Mouse (Mus musculus): ENCODE measurements around the gene Opcml. TPM values are rescaled to one million over a fixed set of nuclear protein-coding genes. Genes with fewer than 3 reads are reported as not detected.

The Opcml gene
- total RNA-seq, 1 experiment, result 0.49 TPM

DNA sequence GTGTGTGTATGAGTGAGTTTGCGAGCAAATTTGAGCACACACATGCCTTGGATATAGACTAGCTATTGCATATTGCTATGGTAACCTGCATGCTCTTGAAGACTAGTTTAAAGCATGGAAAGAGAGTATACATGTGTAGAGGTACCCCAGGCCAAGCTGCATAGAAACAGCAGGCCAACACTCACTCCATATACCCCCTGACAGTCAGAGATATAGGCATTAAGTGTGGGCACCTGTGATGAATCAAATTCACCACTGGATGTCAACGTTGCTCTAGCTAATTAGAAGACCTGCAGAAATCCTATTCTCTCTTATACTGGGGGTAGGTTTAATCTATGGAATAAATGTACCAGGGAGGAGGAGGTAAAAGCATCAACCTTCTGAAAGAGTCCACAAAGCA is 547.3 kb downstream of the Opcml start:
- DNase-seq (ENCODE audit: low read depth, low spot score), result no peak
- Histone ChIP-seq H3K4me3 (ENCODE audit: insufficient read depth in 1 of 2, low read depth in 1 of 2, low read length in 2 of 2, poor library complexity in 1 of 2, severe bottlenecking in 1 of 2) (no peak overlapping the region), H3K27ac (ENCODE audit: insufficient read depth, low read depth, low read length, poor library complexity, severe bottlenecking) (no peak overlapping the region), H3K9me3 (ENCODE audit: control insufficient read depth, insufficient read depth, low read depth, low read length) (no peaks in the 10 kb centered on the region), H3K36me3 (ENCODE audit: control insufficient read depth, insufficient read depth, low read length, poor library complexity, severe bottlenecking) (no peaks in the 10 kb centered on the region), H3K9ac (ENCODE audit: insufficient read depth, low read depth, low read length, poor library complexity, severe bottlenecking) (no peak overlapping the region), H3K4me1 (ENCODE audit: control insufficient read depth in 2 of 2, insufficient read depth in 2 of 2, low read length in 2 of 2, poor library complexity in 1 of 2) (no peaks in the 10 kb centered on the region)
- in situ Hi-C loops (cut with MboI; ENCODE audit: low sequenced_read_pairs in 2 of 2, unreplicated experiment in 2 of 2), result no loop called here
- no peak for TF ChIP-seq HCFC1 (IDR thresholded peaks at IDR 0.05; ENCODE audit: borderline replicate concordance, insufficient read depth, low read length)
- no peak for TF ChIP-seq ZC3H11A (IDR thresholded peaks at IDR 0.05; ENCODE audit: borderline replicate concordance, low read depth, low read length)
- no peak for TF ChIP-seq MAFK (IDR thresholded peaks at IDR 0.05; ENCODE audit: insufficient read depth, low read depth, low read length)
- no peak for TF ChIP-seq CHD2 (IDR thresholded peaks at IDR 0.05; ENCODE audit: low read depth, low read length)
- TF ChIP-seq ZNF384 (IDR thresholded peaks at IDR 0.05; ENCODE audit: low read depth, low read length), result no peak

DNA sequence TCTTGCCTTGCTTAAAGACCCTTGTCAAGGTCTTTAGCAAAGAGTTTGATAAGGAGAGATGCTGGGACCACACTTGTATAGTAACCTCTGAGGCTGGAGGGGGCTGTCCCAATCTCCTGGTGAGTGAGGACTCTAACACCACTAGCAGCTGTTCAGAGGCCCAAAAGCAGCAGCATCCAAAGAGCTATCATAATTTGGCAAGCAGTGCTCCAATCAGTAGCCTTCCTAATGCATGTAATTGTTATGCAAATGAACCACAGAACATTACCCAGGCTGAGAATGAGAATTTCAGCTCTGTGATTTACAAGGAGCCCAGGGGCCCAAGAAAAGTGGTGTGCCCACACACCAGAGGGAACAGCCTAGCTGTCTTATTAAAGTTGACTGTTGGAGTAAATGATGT is 564.4 kb downstream of the Opcml start:
- Histone ChIP-seq H3K9me3 (ENCODE audit: control insufficient read depth, insufficient read depth, low read depth, low read length) (no peaks in the 10 kb centered on the region), H3K4me1 (ENCODE audit: control insufficient read depth in 2 of 2, insufficient read depth in 2 of 2, low read length in 2 of 2, poor library complexity in 1 of 2) (no peaks in the 10 kb centered on the region), H3K4me3 (ENCODE audit: insufficient read depth in 1 of 2, low read depth in 1 of 2, low read length in 2 of 2, poor library complexity in 1 of 2, severe bottlenecking in 1 of 2) (no peak overlapping the region), H3K9ac (ENCODE audit: insufficient read depth, low read depth, low read length, poor library complexity, severe bottlenecking) (no peak overlapping the region), H3K27ac (ENCODE audit: insufficient read depth, low read depth, low read length, poor library complexity, severe bottlenecking) (no peak overlapping the region), H3K36me3 (ENCODE audit: control insufficient read depth, insufficient read depth, low read length, poor library complexity, severe bottlenecking) (no peaks in the 10 kb centered on the region)
- in situ Hi-C loops (cut with MboI; ENCODE audit: low sequenced_read_pairs in 2 of 2, unreplicated experiment in 2 of 2), result no loop called here
- TF ChIP-seq MAFK (IDR thresholded peaks at IDR 0.05; ENCODE audit: insufficient read depth, low read depth, low read length) (no peak), CHD2 (IDR thresholded peaks at IDR 0.05; ENCODE audit: low read depth, low read length) (no peak), HCFC1 (IDR thresholded peaks at IDR 0.05; ENCODE audit: borderline replicate concordance, insufficient read depth, low read length) (no peak), ZNF384 (IDR thresholded peaks at IDR 0.05; ENCODE audit: low read depth, low read length) (no peak), ZC3H11A (IDR thresholded peaks at IDR 0.05; ENCODE audit: borderline replicate concordance, low read depth, low read length) (no peak)
- DNase-seq (ENCODE audit: low read depth, low spot score), result no peak

- no peak overlapping the region for H3K4me3 ChIP-seq (ENCODE audit: insufficient read depth in 1 of 2, low read depth in 1 of 2, low read length in 2 of 2, poor library complexity in 1 of 2, severe bottlenecking in 1 of 2)
- in situ Hi-C loops (cut with MboI; ENCODE audit: low sequenced_read_pairs in 2 of 2, unreplicated experiment in 2 of 2), result no loop called here
- DNase-seq (ENCODE audit: low read depth, low spot score), result no peak
- no peak overlapping the region for H3K9ac ChIP-seq (ENCODE audit: insufficient read depth, low read depth, low read length, poor library complexity, severe bottlenecking)
- no peak for TF ChIP-seq ZNF384 (IDR thresholded peaks at IDR 0.05; ENCODE audit: low read depth, low read length)
- TF ChIP-seq HCFC1 (IDR thresholded peaks at IDR 0.05; ENCODE audit: borderline replicate concordance, insufficient read depth, low read length), result no peak
- no peak for TF ChIP-seq CHD2 (IDR thresholded peaks at IDR 0.05; ENCODE audit: low read depth, low read length)
- no peak for TF ChIP-seq ZC3H11A (IDR thresholded peaks at IDR 0.05; ENCODE audit: borderline replicate concordance, low read depth, low read length)
- TF ChIP-seq MAFK (IDR thresholded peaks at IDR 0.05; ENCODE audit: insufficient read depth, low read depth, low read length), result no peak
- H3K4me1 ChIP-seq (ENCODE audit: control insufficient read depth in 2 of 2, insufficient read depth in 2 of 2, low read length in 2 of 2, poor library complexity in 1 of 2), result no peaks in the 10 kb centered on the region
- no peaks in the 10 kb centered on the region for H3K9me3 ChIP-seq (ENCODE audit: control insufficient read depth, insufficient read depth, low read depth, low read length)
- no peak overlapping the region for H3K27ac ChIP-seq (ENCODE audit: insufficient read depth, low read depth, low read length, poor library complexity, severe bottlenecking)
- no peaks in the 10 kb centered on the region for H3K36me3 ChIP-seq (ENCODE audit: control insufficient read depth, insufficient read depth, low read length, poor library complexity, severe bottlenecking)
These were observed 567.4 kb downstream of the Opcml start for GRCm38 (mm10) chr9:28357946-28358345.

DNA sequence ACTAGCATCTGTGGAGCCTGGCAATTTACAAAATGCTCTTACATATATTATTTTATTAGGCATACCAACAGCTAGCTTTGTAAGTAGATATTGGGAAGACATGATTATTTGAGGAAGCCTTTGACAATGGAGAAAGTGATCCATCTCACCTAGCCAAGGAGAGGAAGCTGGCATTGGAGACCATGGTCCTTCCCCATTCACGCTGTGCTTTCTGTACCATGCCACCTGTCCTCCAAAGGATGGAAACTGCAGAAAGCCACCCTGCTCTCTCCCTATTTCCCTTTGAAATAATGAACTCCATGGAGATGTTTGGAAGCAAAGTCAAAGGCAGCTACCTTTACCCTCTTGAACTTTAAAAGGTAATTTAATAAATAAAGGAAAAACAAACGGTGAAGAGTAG is 570.1 kb downstream of the Opcml start:
- in situ Hi-C loops (cut with MboI; ENCODE audit: low sequenced_read_pairs in 2 of 2, unreplicated experiment in 2 of 2), result no loop called here

More for the DNA sequence above, 570.1 kb downstream of the Opcml start:
- Histone ChIP-seq H3K9me3 (ENCODE audit: control insufficient read depth, insufficient read depth, low read depth, low read length) (no peaks in the 10 kb centered on the region), H3K4me1 (ENCODE audit: control insufficient read depth in 2 of 2, insufficient read depth in 2 of 2, low read length in 2 of 2, poor library complexity in 1 of 2) (no peaks in the 10 kb centered on the region), H3K36me3 (ENCODE audit: control insufficient read depth, insufficient read depth, low read length, poor library complexity, severe bottlenecking) (no peaks in the 10 kb centered on the region), H3K27ac (ENCODE audit: insufficient read depth, low read depth, low read length, poor library complexity, severe bottlenecking) (no peak overlapping the region), H3K4me3 (ENCODE audit: insufficient read depth in 1 of 2, low read depth in 1 of 2, low read length in 2 of 2, poor library complexity in 1 of 2, severe bottlenecking in 1 of 2) (no peak overlapping the region), H3K9ac (ENCODE audit: insufficient read depth, low read depth, low read length, poor library complexity, severe bottlenecking) (no peak overlapping the region)
- TF ChIP-seq ZNF384 (IDR thresholded peaks at IDR 0.05; ENCODE audit: low read depth, low read length) (no peak), ZC3H11A (IDR thresholded peaks at IDR 0.05; ENCODE audit: borderline replicate concordance, low read depth, low read length) (no peak), CHD2 (IDR thresholded peaks at IDR 0.05; ENCODE audit: low read depth, low read length) (no peak), HCFC1 (IDR thresholded peaks at IDR 0.05; ENCODE audit: borderline replicate concordance, insufficient read depth, low read length) (no peak), MAFK (IDR thresholded peaks at IDR 0.05; ENCODE audit: insufficient read depth, low read depth, low read length) (no peak)
- no peak for DNase-seq (ENCODE audit: low read depth, low spot score)
